Mouse (Mus musculus) intestine, postnatal 0 days (tissue): ENCODE measurements around the gene Prune2. TPM values are rescaled to one million over a fixed set of nuclear protein-coding genes. Genes with fewer than 3 reads are reported as not detected.

Experiments used
- ATAC-seq: fragments of 200-750 bp; cut with Nextera tagmentation; 2 replicates; pipeline ENCODE4 v1.8.0; 2017; ENCODE audit warnings: mild to moderate bottlenecking, moderate TSS enrichment, moderate library complexity
- H3K27ac ChIP-seq: fragments of 300-500 bp; sonication (generic); 2 replicates; pipeline ENCODE4 v1.5.1; 2014; ENCODE audit warnings: mild to moderate bottlenecking, low read depth, low read length, moderate library complexity
- H3K27me3 ChIP-seq: fragments of 300-500 bp; sonication (generic); replicated peaks from 2 replicates; pipeline ENCODE4 v1.6.1; 2014; ENCODE audit warnings: low read length, mixed read lengths; ENCODE audit not compliant: control insufficient read depth, insufficient read depth
- H3K36me3 ChIP-seq: fragments of 300-500 bp; sonication (generic); 2 replicates; pipeline ENCODE4 v1.6.1; 2014; ENCODE audit warnings: mild to moderate bottlenecking, moderate library complexity; ENCODE audit not compliant: control insufficient read depth, insufficient read depth
- H3K4me1 ChIP-seq: fragments of 300-500 bp; sonication (generic); replicated peaks from 2 replicates; pipeline ENCODE4 v1.6.1; 2014; ENCODE audit warnings: antibody characterized with exemption, low read length, mixed read lengths; ENCODE audit not compliant: control insufficient read depth, insufficient read depth
- H3K4me2 ChIP-seq: fragments of 300-500 bp; sonication (generic); replicated peaks from 2 replicates; pipeline ENCODE4 v1.6.1; 2014; ENCODE audit warnings: low read depth, mild to moderate bottlenecking, moderate library complexity
- H3K4me3 ChIP-seq: fragments of 300-500 bp; sonication (generic); 2 replicates; pipeline ENCODE4 v1.5.1; 2014; ENCODE audit warnings: low read depth, low read length
- H3K9ac ChIP-seq: fragments of 300-500 bp; sonication (generic); 2 replicates; pipeline ENCODE4 v1.6.1; 2014; ENCODE audit warnings: mild to moderate bottlenecking, low read depth, low read length
- H3K9me3 ChIP-seq: fragments of 300-500 bp; sonication (generic); 2 replicates; pipeline ENCODE4 v1.6.1; 2016; ENCODE audit warnings: mixed run types; ENCODE audit not compliant: control insufficient read depth
- CTCF ChIP-seq: sonication (generic); IDR thresholded peaks from 2 replicates; pipeline ENCODE4 v1.5.1; 2016; ENCODE audit warnings: low read depth, mild to moderate bottlenecking, control low read depth, antibody characterized with exemption, moderate library complexity
- WGBS: fragments of 180-500 bp; shearing (Covaris S2); extraction: QIAGEN DNeasy Blood & Tissue Kit; methylation state at CpG from one replicate; pipeline ENCODE4 v1.1.7; 2014; 5-methylcytosine and 5-hydroxymethylcytosine counted together
- polyA plus RNA-seq: library from polyadenylated mRNA; unstranded; fragments of >200 nt; fragmentation: Nextera tagmentation; extraction: Ambion mirVana; gene quantifications from 2 replicates; pipeline ENCODE4 v1.2.1, GENCODE M21; 2015

Gene Prune2
- polyA plus RNA-seq, 1 experiment from 2014 or later, result 1.1 TPM

GRCm38 (mm10) chr19:17214896-17215520, 259.1 kb downstream of the Prune2 start:
- ATAC-seq, result no peak
- no peaks in the 10 kb centered on the region for H3K4me1 ChIP-seq
- no peaks in the 10 kb centered on the region for H3K36me3 ChIP-seq
- no peaks in the 10 kb centered on the region for H3K9me3 ChIP-seq
- H3K9ac ChIP-seq, result no peak overlapping the region
- H3K4me3 ChIP-seq, result no peak overlapping the region
- TF ChIP-seq CTCF, result no peak
- no peak overlapping the region for H3K4me2 ChIP-seq
- 76% methylated on average over 13 of the region's 13 CpGs for WGBS
- no peak overlapping the region for H3K27ac ChIP-seq
- no peaks in the 10 kb centered on the region for H3K27me3 ChIP-seq

DNA sequence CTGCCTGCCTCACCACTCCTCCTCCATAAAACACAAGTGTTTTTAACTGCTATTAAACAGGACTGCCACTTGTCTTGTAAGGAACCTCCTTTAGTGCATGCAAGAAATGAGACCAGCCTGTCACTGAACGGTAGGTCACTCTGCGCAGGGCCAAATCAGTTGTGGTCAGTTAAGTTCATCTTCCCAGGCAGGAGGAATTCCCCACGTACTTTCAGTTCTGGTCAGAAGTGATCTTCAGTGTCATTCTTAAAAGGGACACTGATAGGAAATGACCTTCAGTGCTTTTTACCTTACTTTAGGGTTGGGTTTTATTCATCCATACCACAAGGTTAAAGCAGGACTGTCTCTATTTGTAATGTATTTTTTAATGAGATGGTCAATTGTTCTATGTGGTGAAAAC, 262.3 kb downstream of the Prune2 start:
- no peak overlapping the region for H3K4me2 ChIP-seq
- H3K9ac ChIP-seq, result no peak overlapping the region
- H3K27me3 ChIP-seq, result no peaks in the 10 kb centered on the region
- no peak overlapping the region for H3K4me3 ChIP-seq
- H3K9me3 ChIP-seq, result no peaks in the 10 kb centered on the region
- no peak for ATAC-seq
- WGBS, result 81% methylated on average over 3 of the region's 3 CpGs
- H3K4me1 ChIP-seq, result no peaks in the 10 kb centered on the region
- no peak for TF ChIP-seq CTCF
- no peak overlapping the region for H3K27ac ChIP-seq
- H3K36me3 ChIP-seq, result no peaks in the 10 kb centered on the region

- Histone ChIP-seq H3K4me2 (no peak overlapping the region), H3K36me3 (no peaks in the 10 kb centered on the region), H3K27ac (no peak overlapping the region), H3K4me1 (no peaks in the 10 kb centered on the region), H3K4me3 (no peak overlapping the region), H3K9ac (no peak overlapping the region), H3K27me3 (no peaks in the 10 kb centered on the region), H3K9me3 (no peaks in the 10 kb centered on the region)
- no peak for ATAC-seq
- WGBS, result 83% methylated on average over 4 of the region's 4 CpGs
- TF ChIP-seq CTCF, result no peak
Observed at GRCm38 (mm10) chr19:17223801-17224200, 267.9 kb downstream of the Prune2 start.

GRCm38 (mm10) chr19:17225570-17226083, 269.7 kb downstream of the Prune2 start:
- Histone ChIP-seq H3K4me2 (no peak overlapping the region), H3K9me3 (no peaks in the 10 kb centered on the region), H3K27ac (no peak overlapping the region), H3K9ac (no peak overlapping the region), H3K36me3 (no peaks in the 10 kb centered on the region), H3K4me1 (no peaks in the 10 kb centered on the region), H3K4me3 (no peak overlapping the region), H3K27me3 (no peaks in the 10 kb centered on the region)
- 69% methylated on average over 5 of the region's 5 CpGs for WGBS
- TF ChIP-seq CTCF, result no peak
- no peak for ATAC-seq

- Histone ChIP-seq H3K9ac (no peak overlapping the region), H3K9me3 (no peaks in the 10 kb centered on the region), H3K27me3 (no peaks in the 10 kb centered on the region), H3K4me1 (no peaks in the 10 kb centered on the region), H3K27ac (no peak overlapping the region), H3K4me3 (no peak overlapping the region), H3K4me2 (no peak overlapping the region), H3K36me3 (no peaks in the 10 kb centered on the region)
- TF ChIP-seq CTCF, result no peak
- WGBS, result 87% methylated on average over 8 of the region's 8 CpGs
- ATAC-seq, result no peak
Observed at GRCm38 (mm10) chr19:17226096-17226495, 270.2 kb downstream of the Prune2 start.

GRCm38 (mm10) chr19:17230013-17230412, 274.1 kb downstream of the Prune2 start:
- H3K27me3 ChIP-seq, result no peaks in the 10 kb centered on the region
- H3K4me3 ChIP-seq, result no peak overlapping the region
- H3K9ac ChIP-seq, result no peak overlapping the region
- no peaks in the 10 kb centered on the region for H3K9me3 ChIP-seq
- TF ChIP-seq CTCF, result no peak
- H3K4me1 ChIP-seq, result no peaks in the 10 kb centered on the region
- H3K4me2 ChIP-seq, result no peak overlapping the region
- ATAC-seq, result no peak
- no peaks in the 10 kb centered on the region for H3K36me3 ChIP-seq
- no peak overlapping the region for H3K27ac ChIP-seq
- 53% methylated on average over 1 of the region's 1 CpGs for WGBS
